Mouse (Mus musculus) left cerebral cortex, adult 8-10 months (tissue): ENCODE measurements around the gene Gna12. TPM values are rescaled to one million over a fixed set of nuclear protein-coding genes. Genes with fewer than 3 reads are reported as not detected.

ENCODE experiments used
- DNase-seq, 2 experiments: peaks; one replicate each; pipeline ENCODE4 v3.0.0; 2022; ENCODE audit warnings: low spot score in 2 of 2
- total RNA-seq, 4 experiments: library from RNA; stranded (reverse); gene quantifications; 2 replicates each; pipeline ENCODE4 v1.2.4; 2022

Gna12 gene
- total RNA-seq, 4 experiments from 2014 or later: 82.0 to 85.9 (median 83.8) TPM

DNA sequence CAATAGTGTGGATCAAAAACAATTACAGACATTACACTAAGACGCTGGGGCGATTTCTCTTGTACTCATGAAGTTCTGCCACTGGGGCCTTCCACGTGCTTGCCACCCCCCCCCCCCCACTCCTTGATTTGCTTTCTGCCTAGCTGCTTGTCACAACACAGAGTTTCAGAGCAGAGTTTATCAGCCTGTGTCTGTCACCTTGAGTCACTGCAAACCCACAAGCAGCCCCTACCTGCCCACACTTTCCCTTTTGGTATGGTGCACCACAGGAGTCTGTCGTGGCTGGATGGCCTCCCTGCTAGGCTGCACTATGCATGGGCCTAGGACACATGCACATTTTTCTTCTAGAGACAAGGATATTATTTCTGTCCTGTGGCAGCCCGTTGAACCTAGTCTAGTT lies 31.5 kb downstream of the Gna12 start:
- no peak for DNase-seq

DNA sequence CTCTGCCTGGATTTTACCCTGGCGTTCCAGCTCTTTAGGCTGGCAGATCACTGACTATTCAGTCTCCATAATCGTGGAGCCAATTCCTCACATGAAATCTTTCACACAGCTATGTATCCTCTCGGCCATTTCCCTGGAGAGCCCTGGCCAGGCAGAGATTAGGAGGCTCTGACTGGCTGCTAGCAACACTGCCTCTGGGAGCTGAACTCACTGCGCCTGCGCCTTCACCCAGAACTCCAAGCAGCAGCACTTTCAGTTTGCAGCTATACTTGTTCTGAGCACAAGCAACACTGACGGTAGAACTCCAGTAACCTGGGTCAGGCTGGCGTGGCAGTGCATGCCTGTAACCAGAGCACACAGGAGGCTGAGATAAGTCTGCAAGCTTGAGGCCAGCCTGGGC lies 32.1 kb downstream of the Gna12 start:
- no peak for DNase-seq

DNA sequence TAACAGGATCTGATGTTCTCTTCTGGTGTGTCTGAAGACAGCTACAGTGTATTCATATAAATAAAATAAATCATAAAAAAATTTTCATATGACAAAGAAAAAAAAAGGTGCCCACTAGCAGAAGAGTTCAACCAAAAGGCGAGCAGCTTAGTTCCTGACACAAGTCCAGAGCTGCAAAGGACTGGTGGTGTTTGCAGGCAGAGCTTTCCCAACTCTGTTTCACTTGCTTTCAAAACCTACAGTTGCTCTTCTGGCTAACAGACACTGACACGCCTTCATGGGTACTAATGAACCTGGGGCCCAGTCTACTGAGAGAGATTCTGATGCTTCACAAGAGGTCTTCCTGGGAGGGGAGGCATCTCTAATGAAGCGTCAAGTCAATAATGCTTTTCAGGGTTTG lies 34.2 kb downstream of the Gna12 start:
- DNase-seq: no peak

DNA sequence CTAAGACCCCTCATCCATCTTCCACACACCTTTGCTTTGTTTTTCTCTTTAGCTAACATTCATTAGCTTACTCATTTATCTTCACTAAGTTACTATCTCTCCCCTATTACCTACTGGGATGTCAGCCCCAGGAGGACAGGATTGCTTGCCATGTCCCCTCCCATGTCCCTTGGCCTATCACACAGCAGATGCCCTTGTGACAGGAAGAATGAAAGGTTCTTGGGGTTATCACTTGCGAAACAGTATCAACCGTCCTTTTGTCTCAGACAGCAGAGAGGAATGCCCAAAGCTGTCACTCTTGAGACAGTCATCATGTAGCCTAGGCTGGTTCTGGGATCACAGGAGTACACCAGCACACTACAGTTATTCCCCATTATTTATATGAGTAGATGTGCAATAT lies 35.1 kb downstream of the Gna12 start:
- no peak for DNase-seq

DNA sequence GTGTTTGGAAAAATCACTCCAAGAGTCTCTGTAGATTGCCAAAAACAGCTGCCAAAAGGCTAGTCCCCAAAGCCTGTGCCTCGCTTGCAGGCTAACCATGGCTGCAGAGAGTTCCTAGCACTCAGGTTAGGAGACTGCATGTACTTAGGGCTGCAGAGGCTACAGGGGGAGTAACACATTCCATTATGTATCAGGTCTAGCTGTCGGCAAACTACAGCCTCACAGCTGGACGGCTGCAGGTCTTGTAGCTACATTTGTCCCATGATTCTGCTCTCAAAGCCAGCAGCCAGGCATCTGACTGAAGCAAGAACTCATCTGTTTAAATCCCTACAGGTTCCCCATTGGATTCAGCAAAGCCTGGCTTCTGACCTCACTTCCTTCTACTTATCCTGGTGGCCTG lies 35.5 kb downstream of the Gna12 start:
- DNase-seq: no peak

DNA sequence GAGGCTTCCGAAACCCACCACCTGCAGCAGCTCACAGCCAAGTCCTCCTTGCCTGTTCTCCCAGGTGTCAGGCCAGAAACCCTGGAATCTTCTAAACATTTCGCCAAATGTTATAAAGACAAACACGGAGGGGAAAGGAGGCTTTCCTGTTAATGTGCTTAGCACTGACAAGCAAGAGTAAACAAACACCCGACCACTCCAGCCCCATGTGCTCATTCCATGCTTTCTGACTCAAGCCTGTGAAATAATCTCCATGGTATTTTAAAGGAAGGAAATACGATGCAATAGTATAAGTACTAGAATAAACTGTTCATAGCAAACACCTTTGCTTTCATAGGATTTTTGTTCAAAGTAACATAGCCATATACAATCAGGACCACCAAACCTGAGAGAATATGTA lies 38.0 kb downstream of the Gna12 start:
- DNase-seq: no peak

DNA sequence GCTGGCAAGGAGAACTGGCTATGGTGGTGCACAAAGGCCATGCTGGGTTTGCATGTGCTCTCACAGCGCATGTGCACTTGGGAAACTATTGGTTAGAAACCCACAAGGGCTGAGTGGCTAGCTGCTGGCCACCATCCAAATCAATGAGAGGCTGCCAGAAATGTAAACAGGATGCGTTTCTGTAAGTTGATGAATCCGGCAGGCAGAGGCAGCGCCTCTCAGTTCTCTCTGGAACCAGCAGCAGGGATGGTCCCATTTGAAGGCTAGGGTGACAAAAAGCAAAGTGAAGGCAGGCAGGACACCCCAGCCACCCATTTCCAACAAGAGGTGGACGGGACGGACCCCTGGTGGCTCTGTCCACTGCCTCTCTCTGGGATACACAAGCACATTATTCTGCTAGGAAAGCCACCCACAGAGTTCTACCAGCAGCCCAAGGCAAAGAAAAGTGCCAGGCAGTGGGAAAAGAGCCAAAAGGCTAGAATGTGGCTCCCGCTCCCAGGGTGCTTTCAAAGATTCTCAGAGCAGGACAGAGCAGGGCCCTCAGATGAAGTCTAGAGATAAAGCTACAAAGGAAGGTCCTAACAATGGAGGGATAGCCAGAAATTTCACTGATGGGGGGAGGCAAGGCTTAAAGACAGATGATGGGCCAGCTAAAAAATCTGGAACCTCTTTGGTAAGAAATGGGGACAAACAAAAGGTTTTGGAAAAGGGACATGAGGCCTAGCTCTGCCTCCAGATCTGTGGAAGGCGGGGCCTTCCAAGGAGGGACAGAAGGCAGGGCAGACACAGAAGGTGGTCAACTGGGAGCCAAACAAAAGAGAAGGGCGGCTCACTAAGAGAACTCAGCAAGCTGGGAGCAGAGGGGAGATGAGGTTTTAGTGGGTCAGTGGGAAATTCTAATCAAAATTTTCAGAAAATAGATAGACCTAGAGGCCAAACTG lies 39.0 kb downstream of the Gna12 start:
- peak; percentile 40 to 51 for DNase-seq

DNA sequence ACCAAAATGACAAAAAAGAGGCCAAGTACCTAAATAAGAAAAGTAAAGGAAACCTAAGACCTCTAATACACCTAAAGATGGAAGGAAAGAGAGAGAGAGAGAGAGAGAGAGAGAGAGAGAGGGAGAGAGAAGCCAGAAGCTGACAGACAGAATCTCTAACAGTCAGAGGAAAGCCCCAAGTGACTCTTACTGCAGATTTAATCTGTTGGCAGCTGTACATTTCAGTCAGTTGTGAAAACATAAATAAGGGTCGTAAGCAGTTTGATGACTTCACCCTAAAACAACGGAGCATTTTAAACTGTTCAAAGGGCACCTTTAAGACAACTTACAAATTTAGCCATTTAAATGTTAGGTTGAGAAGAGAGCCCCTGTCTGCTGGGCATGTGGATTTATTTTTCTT lies 39.8 kb downstream of the Gna12 start:
- no peak for DNase-seq

DNA sequence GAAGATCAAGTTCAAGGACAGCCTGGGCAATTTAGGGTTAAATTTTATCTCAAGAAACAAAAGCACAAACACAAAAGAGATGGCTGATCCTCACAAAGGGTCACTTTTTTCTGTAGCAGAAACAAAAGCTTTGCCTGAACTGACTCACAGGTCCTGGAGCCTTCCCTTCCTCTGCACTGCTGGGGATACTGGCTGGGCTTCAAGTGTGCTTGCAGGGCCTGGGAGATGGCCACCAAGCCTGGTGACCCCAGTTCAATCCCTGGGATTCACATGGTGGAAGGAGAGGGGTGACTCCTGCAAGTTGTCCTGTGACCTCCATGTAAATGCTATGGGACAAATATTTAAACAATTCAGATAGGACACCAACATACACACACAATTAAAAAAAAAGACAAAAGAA lies 40.7 kb downstream of the Gna12 start:
- DNase-seq: no peak

DNA sequence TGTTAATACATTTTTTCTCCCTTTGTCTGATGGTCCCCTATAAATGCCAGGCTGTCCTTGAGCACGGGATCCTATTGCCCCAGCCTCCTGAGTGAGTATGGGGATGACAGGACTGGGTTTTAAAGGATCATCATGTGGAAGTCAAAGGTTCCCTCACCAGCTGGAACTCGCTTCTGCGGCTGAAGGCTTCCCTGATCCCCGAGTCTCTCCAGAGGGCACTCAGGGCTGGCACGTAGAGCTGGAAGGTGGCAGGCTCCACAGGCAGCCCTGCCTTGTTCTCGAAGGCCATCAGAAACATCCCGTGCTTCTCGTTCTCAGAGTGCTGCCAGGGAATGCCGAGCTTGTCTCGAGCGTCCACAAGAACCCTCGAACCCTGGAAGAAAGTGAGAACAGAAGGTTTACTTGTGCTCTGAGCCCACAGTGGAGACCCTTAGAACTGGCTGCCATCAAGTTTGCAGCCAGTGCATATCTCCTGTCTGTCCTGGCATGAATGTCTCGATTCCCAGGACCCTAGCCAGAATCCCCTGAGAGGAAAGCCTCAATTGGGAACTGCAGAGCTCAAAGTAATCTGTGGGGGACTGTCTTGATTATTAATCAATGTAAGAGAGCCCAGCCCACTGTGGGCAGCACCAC lies 44.9 kb downstream of the Gna12 start:
- DNase-seq: no peak

DNA sequence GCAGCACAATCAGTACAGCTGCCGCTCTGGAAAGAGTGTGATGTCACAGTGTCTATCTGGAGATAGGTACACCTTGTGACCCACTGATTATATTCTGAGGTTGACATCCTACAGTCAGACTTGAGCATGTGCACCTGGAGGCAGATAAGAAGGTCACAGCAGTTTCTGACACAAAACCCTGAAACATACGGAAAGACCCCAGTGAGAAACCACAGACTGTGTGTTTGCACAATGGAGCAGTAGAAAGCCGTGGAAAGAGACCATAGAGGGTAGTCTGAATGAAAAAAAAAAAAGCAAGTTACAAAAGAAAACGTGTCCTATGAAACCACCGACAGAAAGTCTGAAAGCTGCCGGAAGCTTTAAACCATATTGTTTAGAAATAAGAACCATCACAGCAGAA lies 45.9 kb downstream of the Gna12 start:
- DNase-seq: no peak

DNA sequence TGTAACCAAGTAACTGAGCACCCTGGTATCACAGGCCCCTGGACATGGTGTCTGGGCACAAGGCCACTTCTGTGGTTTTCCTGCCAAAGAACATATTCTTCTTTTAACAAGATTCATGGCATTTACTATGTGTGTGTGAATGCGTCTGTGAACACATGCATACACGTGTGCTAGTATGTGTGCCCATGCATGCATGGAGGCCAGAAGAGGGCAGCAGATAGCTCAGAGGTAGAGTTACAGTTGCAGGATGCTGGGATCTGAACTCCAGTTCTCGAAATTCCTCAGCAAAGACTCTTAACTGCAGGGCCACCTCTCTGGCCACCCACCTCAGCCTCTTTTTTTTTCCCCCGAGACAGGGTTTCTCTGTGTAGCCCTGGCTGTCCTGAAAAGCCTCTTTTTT lies 46.7 kb downstream of the Gna12 start:
- DNase-seq: no peak

DNA sequence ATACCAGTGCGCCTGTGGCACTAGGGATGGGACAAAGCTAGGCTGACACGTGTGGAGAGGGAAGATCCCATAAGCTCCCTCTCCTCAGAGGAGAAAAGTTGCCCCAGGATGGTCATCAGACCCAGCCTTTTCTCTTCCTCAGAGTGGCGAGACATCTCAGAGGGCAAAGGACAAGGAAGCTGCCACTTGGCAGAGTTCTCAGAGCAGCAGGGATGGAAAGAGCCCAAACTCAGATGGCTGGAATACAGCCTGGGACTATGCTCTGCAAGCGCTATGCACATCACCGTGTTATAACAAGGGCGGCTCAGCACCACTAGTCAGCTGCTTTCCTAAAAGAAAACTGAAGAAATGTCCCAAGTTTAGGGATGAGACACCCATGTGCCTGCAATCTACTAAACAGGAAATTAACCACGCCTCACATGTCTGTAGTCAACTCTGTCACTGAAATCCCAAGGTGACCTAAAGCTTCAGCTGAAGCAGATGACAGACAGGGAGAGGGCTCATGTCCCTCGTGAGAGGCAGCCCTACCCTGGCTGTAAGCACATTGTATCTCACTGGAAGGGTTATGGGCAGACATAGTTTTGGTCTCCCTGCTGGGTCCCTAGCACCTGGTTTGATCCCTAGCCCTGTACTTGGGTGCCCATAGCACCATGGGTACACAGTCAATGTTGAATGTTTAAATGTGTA lies 48.2 kb downstream of the Gna12 start:
- DNase-seq: no peak

DNA sequence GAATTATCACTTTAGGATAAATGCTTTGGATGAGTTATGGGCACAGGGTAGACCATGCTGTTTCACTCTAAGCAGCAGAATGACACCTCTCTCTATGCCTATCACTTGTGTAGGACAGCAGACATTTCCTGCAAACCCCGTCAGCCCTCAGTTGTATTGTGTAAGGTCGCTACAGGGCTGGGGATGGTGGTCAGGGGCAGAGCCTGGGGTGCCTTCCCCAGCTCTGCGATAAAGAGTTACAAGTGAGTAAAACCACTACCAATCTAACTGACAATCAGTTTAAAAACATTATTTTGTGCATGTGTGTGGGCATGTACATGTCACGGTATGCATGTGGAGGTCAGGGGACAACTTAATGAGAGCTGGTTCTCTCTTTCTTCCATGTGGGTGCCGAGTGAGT lies 49.1 kb downstream of the Gna12 start:
- DNase-seq: no peak

DNA sequence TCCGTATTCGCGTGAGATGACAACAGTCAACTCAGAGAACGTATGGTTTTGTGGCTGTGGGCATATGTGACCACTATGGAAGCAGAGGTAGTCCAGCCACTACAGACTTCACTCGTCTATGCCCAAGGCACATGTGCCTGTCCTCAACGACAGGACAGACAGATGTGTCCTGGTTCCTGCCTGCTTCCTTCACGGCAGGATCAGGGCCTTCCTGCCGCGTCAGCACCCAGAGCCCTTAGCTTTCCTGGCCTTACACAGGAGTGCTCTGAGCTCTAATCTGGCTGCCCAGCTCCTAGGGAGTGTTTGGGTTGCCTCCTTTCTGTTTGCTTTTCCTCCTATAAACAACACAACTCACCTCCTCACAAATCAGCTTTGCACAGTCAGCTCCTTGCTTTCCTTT lies 53.3 kb downstream of the Gna12 start:
- no peak for DNase-seq

DNA sequence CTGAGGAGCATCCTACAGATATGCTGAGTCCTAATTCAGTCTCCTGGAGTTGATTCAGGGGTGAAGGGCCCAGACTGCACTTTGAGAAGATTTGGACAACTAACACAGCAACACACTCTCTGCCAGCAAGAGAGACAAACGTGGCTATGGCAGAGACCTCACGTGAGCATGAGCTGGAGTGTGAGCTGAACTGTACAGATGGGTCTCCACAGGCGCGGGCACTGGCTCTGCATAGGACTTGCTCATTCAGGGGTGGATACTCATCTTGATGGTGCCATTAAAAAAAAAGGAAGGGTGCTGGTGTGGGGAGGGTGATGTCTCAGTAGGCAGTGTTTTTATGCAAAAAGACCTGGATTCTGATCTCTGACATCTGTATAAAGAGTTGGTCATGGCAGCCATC lies 55.1 kb downstream of the Gna12 start:
- DNase-seq: no peak

DNA sequence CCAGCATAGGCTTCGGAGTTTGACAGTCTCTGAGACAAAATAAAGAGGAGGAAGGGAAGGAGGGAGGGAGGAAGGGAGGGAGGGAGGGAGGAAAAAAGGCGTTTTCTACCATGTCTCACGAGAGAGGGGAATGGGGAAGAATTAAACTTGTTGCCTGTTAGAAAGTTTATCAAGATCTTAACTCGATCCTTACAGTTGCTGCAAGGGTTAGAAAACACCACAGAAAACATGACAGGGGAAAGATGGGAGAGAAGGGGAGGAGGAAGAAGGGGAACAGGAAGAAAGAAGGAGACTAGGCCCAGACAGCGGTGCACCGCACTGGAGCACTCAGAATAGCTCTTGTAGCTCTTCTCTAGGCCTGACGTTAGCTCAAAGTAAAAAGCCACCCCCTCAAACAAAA lies 58.1 kb downstream of the Gna12 start:
- DNase-seq: no peak

DNA sequence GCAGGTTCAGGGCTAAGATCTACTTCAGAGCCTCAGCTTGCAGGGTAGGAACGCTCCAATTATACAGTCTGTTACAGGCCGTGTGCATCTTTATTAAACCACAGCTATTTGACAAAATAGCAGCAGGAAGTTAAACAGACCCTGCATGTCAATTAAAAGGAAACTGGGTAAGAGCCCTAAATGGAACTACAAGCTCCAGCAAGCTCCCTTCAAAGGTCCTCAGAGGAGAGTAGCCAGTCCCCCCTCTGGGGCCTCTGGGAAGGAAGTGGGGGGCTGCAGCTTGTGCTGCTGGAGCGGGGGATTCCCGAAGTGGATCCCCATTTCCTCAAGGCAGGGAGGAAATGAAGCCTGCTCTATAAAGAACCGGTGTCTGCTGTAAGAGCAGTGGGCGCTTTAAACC lies 58.6 kb downstream of the Gna12 start:
- DNase-seq: no peak

DNA sequence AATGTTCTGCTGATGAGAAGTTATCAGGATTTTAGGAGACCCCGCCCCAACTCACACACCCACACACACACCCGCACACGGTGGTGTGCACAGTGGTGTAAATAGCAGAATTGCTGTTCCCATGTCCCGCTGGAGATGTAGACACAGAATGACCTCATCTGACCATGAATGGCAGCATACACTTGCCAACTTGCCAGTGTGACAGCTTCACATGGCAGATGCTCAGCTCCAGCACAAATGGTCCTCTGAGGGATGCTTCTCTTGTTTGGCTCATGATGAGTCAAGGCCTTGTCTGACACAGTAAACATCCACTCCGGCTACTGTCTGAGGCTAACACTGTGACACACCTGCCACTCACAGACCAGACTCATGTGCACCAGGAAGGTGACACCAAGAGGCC lies 61.9 kb downstream of the Gna12 start:
- peak in 1 of 2 experiments; percentile 79 for DNase-seq

DNA sequence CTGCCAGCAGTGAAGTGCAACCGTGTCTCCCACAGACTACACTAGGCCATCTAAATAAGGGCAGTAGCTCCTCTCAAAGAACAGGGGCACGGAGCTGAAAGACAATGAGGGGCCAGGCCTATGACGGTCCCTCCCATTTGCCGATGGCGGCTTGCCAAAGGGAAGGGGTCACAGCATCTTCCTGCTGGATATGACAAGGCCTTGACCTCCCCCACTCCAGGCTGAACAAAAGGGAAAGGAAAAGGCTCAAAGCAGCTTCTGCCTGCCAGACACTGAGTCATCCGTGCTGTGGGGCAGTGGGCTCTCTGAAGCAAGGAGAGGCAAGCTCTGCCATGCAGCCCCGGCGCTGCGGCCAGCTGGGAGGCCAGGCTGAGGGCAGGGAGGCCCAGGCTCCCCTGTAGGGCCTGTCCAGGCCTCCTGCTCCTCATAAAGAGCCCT lies 62.5 kb downstream of the Gna12 start:
- peak; percentile 56 to 86 for DNase-seq

DNA sequence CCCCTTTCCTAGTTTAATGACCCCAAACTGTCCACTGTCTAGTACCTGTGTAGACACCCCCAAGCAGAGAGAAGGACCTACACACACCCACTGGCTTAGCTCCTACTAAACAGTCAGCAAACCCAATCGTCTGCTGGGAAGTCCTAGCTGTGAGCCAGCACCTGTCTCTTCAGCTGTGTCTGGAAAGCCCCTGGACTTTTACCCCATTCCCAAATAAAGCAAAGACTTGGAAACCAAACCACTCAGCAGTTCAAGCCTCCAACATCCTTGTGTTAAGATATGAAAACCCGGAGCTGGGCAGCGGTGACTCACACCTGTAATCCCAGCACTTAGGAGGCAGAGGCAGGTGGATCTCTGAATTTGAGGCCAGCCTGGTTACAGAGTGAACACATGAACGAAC lies 63.7 kb downstream of the Gna12 start:
- no peak for DNase-seq

DNA sequence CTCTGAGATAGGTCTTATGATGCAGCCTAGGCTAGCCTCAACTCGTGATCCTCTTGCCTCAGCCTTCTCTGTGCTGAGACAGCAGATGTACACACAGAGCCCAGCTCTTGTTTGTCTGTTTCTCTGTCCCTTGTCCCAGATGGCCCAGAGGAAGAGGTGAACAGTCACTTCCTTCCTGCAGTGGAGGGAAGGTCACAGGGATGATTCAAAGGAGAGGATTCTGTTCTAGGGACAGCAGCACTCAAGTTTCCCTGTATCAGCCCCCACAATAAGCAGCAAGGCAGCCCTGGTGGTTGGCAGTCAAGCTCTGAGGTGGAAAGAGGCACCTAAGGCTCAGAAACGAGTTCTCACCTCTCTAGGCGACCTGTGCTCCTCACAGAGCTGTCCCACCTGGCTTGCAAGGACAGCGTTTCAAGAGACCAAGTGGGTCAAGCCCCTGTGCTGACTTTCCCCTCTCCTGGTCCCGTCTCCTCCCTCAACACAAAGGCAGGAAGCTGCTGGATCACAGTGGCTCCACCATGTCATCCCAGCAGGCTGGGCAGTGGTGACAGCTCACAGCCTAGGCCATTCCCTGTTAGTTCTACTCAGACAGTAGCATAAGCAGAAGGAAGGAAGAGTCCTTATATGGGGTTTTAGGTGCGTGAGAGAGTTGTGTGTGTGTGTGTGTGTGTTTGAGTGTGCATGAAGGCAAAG lies 65.2 kb downstream of the Gna12 start:
- no peak for DNase-seq
